Mouse (Mus musculus) testis, adult 2 months (tissue): ENCODE results near the gene Ell3.

Experiments used
- CTCF ChIP-seq: fragments of 200-500 bp; IDR thresholded peaks from 2 replicates; pipeline ENCODE4 v1.5.1; 2012; ENCODE audit warnings: low read depth, mild to moderate bottlenecking, inconsistent platforms, low read length, moderate library complexity; ENCODE audit not compliant: control insufficient read depth, insufficient read depth, insufficient replicate concordance
- POLR2A ChIP-seq: fragments of 200-500 bp; IDR thresholded peaks from 2 replicates; pipeline ENCODE4 v1.6.1; 2012; ENCODE audit warnings: low read depth, mild to moderate bottlenecking, inconsistent platforms, low read length, moderate library complexity; ENCODE audit not compliant: control insufficient read depth

DNA sequence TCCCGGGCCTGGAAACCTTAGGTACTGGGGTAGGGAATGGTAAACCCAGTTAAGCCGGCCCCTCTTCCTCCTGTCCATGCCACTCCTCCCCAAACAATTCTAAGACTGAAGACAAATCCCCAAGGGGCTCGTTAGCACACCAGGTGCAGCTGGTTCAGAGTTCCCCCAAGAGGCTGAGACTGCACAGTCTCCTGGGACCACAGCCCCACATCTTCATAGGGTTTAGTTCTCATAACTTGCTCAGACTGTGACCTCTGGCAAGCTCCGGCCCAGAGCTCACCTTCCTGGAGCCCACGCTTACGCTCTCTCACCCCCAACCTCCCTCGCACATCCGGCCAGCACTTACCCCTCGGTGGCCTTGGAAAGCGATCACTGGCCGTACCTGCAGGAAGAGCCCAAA is 2.3 kb downstream of the Ell3 start:
- TF ChIP-seq CTCF (no peak), POLR2A (no peak)
